Mouse (Mus musculus) limb, embryonic 14.5 days (tissue): ENCODE data around the gene Borcs5. TPM values are rescaled to one million over a fixed set of nuclear protein-coding genes. Genes with fewer than 3 reads are reported as not detected.
"Not testable (repeated sequence)": the region's sequence is repeated elsewhere in the genome, so short reads cannot be mapped to it uniquely, and the experiment has no call there.

Source experiments
- ATAC-seq: fragments of 200-750 bp; cut with Nextera tagmentation; 2 replicates; pipeline ENCODE4 v1.8.0; 2017; ENCODE audit warnings: low read depth, moderate number of reproducible peaks, moderate TSS enrichment; ENCODE audit not compliant: low FRiP score
- DNase-seq: peaks from one replicate; pipeline ENCODE4 v3.0.0-alpha.2; 2015; ENCODE audit warnings: low spot score
- H3K27ac ChIP-seq: fragments of 300-500 bp; sonication (generic); replicated peaks from 2 replicates; pipeline ENCODE4 v1.5.1; 2014; ENCODE audit warnings: low read depth, mild to moderate bottlenecking, low read length, moderate library complexity, mixed read lengths
- H3K27me3 ChIP-seq: fragments of 300-500 bp; sonication (generic); 2 replicates; pipeline ENCODE4 v1.6.1; 2014; ENCODE audit warnings: low read length, mixed read lengths; ENCODE audit not compliant: control insufficient read depth, insufficient read depth
- H3K36me3 ChIP-seq: fragments of 300-500 bp; sonication (generic); 2 replicates; pipeline ENCODE4 v1.6.1; 2014; ENCODE audit warnings: mild to moderate bottlenecking, low read length, moderate library complexity, mixed read lengths; ENCODE audit not compliant: control insufficient read depth, insufficient read depth
- H3K4me1 ChIP-seq: fragments of 300-500 bp; sonication (generic); 2 replicates; pipeline ENCODE4 v1.6.1; 2014; ENCODE audit warnings: antibody characterized with exemption, low read length, mixed read lengths; ENCODE audit not compliant: control insufficient read depth, insufficient read depth
- H3K4me2 ChIP-seq: fragments of 300-500 bp; sonication (generic); replicated peaks from 2 replicates; pipeline ENCODE4 v1.6.1; 2014; ENCODE audit warnings: low read depth, mild to moderate bottlenecking, low read length, moderate library complexity; ENCODE audit not compliant: severe bottlenecking
- H3K4me3 ChIP-seq: fragments of 300-500 bp; sonication (generic); replicated peaks from 2 replicates; pipeline ENCODE4 v1.5.1; 2014; ENCODE audit warnings: low read length
- H3K9ac ChIP-seq: fragments of 300-500 bp; sonication (generic); 2 replicates; pipeline ENCODE4 v1.6.1; 2014; ENCODE audit warnings: mild to moderate bottlenecking, low read depth, low read length, moderate library complexity; ENCODE audit not compliant: severe bottlenecking
- H3K9me3 ChIP-seq: fragments of 300-500 bp; sonication (generic); 2 replicates; pipeline ENCODE4 v1.6.1; 2016; ENCODE audit warnings: low read length; ENCODE audit not compliant: control insufficient read depth
- POLR2A ChIP-seq: fragments of 200-500 bp; IDR thresholded peaks from 2 replicates; pipeline ENCODE4 v1.8.0; 2012; ENCODE audit warnings: inconsistent platforms, mild to moderate bottlenecking, moderate library complexity, borderline replicate concordance; ENCODE audit not compliant: insufficient read depth, insufficient read length; ENCODE audit errors: extremely low read depth
- WGBS: fragments of 180-500 bp; shearing (Covaris S2); extraction: QIAGEN DNeasy Blood & Tissue Kit; methylation state at CpG from one replicate; pipeline ENCODE4 v1.1.7; 2014; 5-methylcytosine and 5-hydroxymethylcytosine counted together
- polyA plus RNA-seq, 2 experiments: library from polyadenylated mRNA; depleted of rRNA in 1 of 2; stranded (reverse) in 1 of 2; unstranded in 1 of 2; fragments of >200 nt; fragmentation: Nextera tagmentation in 1 of 2; extraction: Ambion mirVana in 1 of 2; gene quantifications; 2 replicates each; pipeline versions ENCODE4 v1.2.1 to v1.2.3; 2012 to 2014

Borcs5 gene
- polyA plus RNA-seq, 2 experiments, result 11.4 to 20.5 TPM

DNA sequence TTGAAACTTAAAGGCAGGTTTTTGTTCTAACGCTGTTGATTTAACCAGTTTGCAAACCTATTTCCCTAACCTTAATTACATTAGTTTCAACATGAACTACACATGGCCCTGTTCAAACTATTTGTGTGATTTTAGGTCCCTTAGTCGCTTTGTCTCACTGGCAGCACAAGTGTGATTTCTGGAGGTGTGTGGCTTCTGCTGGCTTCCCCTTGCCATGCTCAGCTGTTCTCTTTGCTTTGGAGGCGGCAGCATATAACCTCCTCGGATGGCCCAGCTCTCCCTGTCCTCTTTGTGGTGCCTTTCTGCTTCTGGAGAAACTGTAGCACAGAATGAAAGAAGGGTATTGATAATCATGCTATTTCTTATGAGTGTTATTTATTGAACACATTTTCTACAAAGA is 38.2 kb downstream of the Borcs5 start:
- TF ChIP-seq POLR2A, result no peak

GRCm38 (mm10) chr6:134678037-134678436 is 38.7 kb downstream of the Borcs5 start:
- Histone ChIP-seq H3K9ac (no peak overlapping the region), H3K27me3 (no peaks in the 10 kb centered on the region), H3K4me2 (no peak overlapping the region), H3K9me3 (no peaks in the 10 kb centered on the region), H3K4me1 (no peaks in the 10 kb centered on the region), H3K27ac (no peak overlapping the region), H3K36me3 (no peaks in the 10 kb centered on the region), H3K4me3 (no peak overlapping the region)
- no peak for ATAC-seq
- no peak for TF ChIP-seq POLR2A
- WGBS, result 88% methylated on average over 3 of the region's 3 CpGs
- DNase-seq, result no peak

More for the DNA sequence above, 38.2 kb downstream of the Borcs5 start:
- Histone ChIP-seq H3K36me3 (no peaks in the 10 kb centered on the region), H3K9ac (no peak overlapping the region), H3K4me3 (no peak overlapping the region), H3K9me3 (no peaks in the 10 kb centered on the region), H3K4me2 (no peak overlapping the region), H3K27ac (no peak overlapping the region), H3K4me1 (no peaks in the 10 kb centered on the region), H3K27me3 (no peaks in the 10 kb centered on the region)
- ATAC-seq (no peak), DNase-seq (no peak)
- WGBS, result 77% methylated on average over 4 of the region's 4 CpGs

DNA sequence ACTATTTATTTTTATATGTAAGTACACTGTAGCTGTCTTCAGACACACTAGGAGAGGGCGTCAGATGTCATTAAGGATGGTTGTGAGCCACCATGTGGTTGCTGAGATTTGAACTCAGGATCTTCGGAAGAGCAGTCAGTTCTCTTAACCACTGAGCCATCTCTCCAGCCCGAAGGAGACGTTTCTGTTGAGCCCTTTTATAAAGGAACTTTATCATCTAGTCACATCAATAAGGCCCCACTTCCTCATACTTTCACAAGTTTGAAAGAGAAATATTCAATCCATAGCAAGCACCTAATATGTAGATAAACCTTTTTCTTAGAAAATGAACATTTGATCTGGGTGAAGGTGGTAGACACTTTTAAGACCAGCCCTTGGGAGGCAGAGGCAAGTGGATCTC is 40.0 kb downstream of the Borcs5 start:
- H3K4me1 ChIP-seq, result not testable (repeated sequence)
- WGBS, result 87% methylated on average over 4 of the region's 4 CpGs

GRCm38 (mm10) chr6:134684354-134684915 is 45.1 kb downstream of the Borcs5 start:
- no peaks in the 10 kb centered on the region for H3K36me3 ChIP-seq
- TF ChIP-seq POLR2A, result no peak
- no peaks in the 10 kb centered on the region for H3K4me1 ChIP-seq
- no peak overlapping the region for H3K27ac ChIP-seq
- no peak overlapping the region for H3K4me3 ChIP-seq
- H3K9me3 ChIP-seq, result no peaks in the 10 kb centered on the region
- 84% methylated on average over 6 of the region's 6 CpGs for WGBS
- H3K27me3 ChIP-seq, result no peaks in the 10 kb centered on the region
- no peak for DNase-seq
- no peak overlapping the region for H3K9ac ChIP-seq
- no peak overlapping the region for H3K4me2 ChIP-seq
- ATAC-seq, result no peak

More for the DNA sequence above, 40.0 kb downstream of the Borcs5 start:
- H3K27me3 ChIP-seq, H3K36me3 ChIP-seq, H3K4me2 ChIP-seq, H3K9ac ChIP-seq, ATAC-seq, H3K27ac ChIP-seq, H3K9me3 ChIP-seq, H3K4me3 ChIP-seq, DNase-seq: not testable (repeated sequence)

- H3K4me3 ChIP-seq, result no peak overlapping the region
- H3K9ac ChIP-seq, result no peak overlapping the region
- no peak for DNase-seq
- 74% methylated on average over 2 of the region's 2 CpGs for WGBS
- no peak overlapping the region for H3K27ac ChIP-seq
- no peaks in the 10 kb centered on the region for H3K27me3 ChIP-seq
- no peak overlapping the region for H3K4me2 ChIP-seq
- no peaks in the 10 kb centered on the region for H3K4me1 ChIP-seq
- no peaks in the 10 kb centered on the region for H3K9me3 ChIP-seq
- no peak for ATAC-seq
- H3K36me3 ChIP-seq, result no peaks in the 10 kb centered on the region
- TF ChIP-seq POLR2A, result no peak
Observed at GRCm38 (mm10) chr6:134685040-134685439, 45.7 kb downstream of the Borcs5 start.

DNA sequence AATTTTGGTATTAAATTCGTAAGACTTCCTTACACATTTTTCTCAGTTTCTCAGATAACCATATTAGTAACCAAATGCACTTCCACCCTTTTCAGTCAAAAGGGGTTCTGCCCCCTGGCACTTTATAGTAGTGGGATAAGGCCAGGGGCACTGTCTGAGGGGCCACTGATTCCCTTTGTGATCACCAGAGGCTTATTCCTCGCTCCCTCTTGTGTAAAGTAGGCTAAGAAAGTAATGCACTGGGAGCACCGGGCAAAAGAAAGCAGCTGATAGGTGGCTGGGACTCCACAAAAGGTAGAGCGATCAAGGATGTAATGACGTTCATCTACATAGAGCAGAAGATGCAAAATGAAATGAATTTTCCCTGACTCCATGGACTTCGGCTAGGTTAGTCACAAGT is 46.2 kb downstream of the Borcs5 start:
- Histone ChIP-seq H3K4me2 (no peak overlapping the region), H3K27me3 (no peaks in the 10 kb centered on the region), H3K36me3 (no peaks in the 10 kb centered on the region), H3K9ac (no peak overlapping the region), H3K9me3 (no peaks in the 10 kb centered on the region), H3K4me1 (no peaks in the 10 kb centered on the region), H3K4me3 (no peak overlapping the region), H3K27ac (no peak overlapping the region)
- 91% methylated on average over 6 of the region's 6 CpGs for WGBS
- ATAC-seq (no peak), DNase-seq (no peak)
- TF ChIP-seq POLR2A, result no peak
